Mouse (Mus musculus) heart, embryonic 12.5 days (tissue): ENCODE data around the gene Nup214. TPM values are rescaled to one million over a fixed set of nuclear protein-coding genes. Genes with fewer than 3 reads are reported as not detected.

Source experiments
- ATAC-seq: fragments of 200-750 bp; cut with Nextera tagmentation; 2 replicates; pipeline ENCODE4 v1.8.0; 2017; ENCODE audit warnings: moderate TSS enrichment, moderate library complexity; ENCODE audit not compliant: insufficient number of reproducible peaks, low FRiP score
- H3K27ac ChIP-seq: fragments of 300-500 bp; sonication (generic); 2 replicates; pipeline ENCODE4 v1.5.1; 2016; ENCODE audit warnings: mild to moderate bottlenecking, moderate library complexity; ENCODE audit not compliant: poor library complexity, severe bottlenecking
- H3K27me3 ChIP-seq: fragments of 300-500 bp; sonication (generic); replicated peaks from 2 replicates; pipeline ENCODE4 v1.6.1; 2016; ENCODE audit warnings: mild to moderate bottlenecking, moderate library complexity
- H3K36me3 ChIP-seq: fragments of 300-500 bp; sonication (generic); 2 replicates; pipeline ENCODE4 v1.6.1; 2016; ENCODE audit warnings: mild to moderate bottlenecking, moderate library complexity
- H3K4me1 ChIP-seq: fragments of 300-500 bp; sonication (generic); replicated peaks from 2 replicates; pipeline ENCODE4 v1.6.1; 2016; ENCODE audit warnings: mild to moderate bottlenecking
- H3K4me2 ChIP-seq: fragments of 300-500 bp; sonication (generic); 2 replicates; pipeline ENCODE4 v1.6.1; 2016; ENCODE audit warnings: mild to moderate bottlenecking, moderate library complexity
- H3K4me3 ChIP-seq: fragments of 300-500 bp; sonication (generic); 2 replicates; pipeline ENCODE4 v1.5.1; 2016; ENCODE audit warnings: mild to moderate bottlenecking
- H3K9ac ChIP-seq: fragments of 300-500 bp; sonication (generic); 2 replicates; pipeline ENCODE4 v1.6.1; 2016; ENCODE audit warnings: mild to moderate bottlenecking, moderate library complexity
- H3K9me3 ChIP-seq: fragments of 300-500 bp; sonication (generic); replicated peaks from 2 replicates; pipeline ENCODE4 v1.6.1; 2016; ENCODE audit warnings: mild to moderate bottlenecking, moderate library complexity
- WGBS: fragments of 180-500 bp; shearing (Covaris S2); methylation state at CpG from one replicate; pipeline ENCODE4 v1.1.7; 2016; 5-methylcytosine and 5-hydroxymethylcytosine counted together
- polyA plus RNA-seq: library from polyadenylated mRNA; unstranded; fragments of >200 nt; fragmentation: Nextera tagmentation; extraction: Ambion mirVana; gene quantifications from 2 replicates; pipeline ENCODE4 v1.2.1, GENCODE M21; 2016

The Nup214 gene
- polyA plus RNA-seq, 1 experiment from 2014 or later, result 59.8 TPM

GRCm38 (mm10) chr2:32082229-32082628 is 108.0 kb downstream of the Nup214 start:
- Histone ChIP-seq H3K4me1 (peaks cover 43% of the 10 kb centered on the region), H3K27me3 (no peaks in the 10 kb centered on the region)
- ATAC-seq, result no peak

GRCm38 (mm10) chr2:32083159-32084011 is 109.1 kb downstream of the Nup214 start:
- H3K27ac ChIP-seq, result peak overlapping the region; percentile 88

More at GRCm38 (mm10) chr2:32082229-32082628, 108.0 kb downstream of the Nup214 start:
- Histone ChIP-seq H3K9ac (peak overlapping the region; percentile 93), H3K27ac (peak overlapping the region; percentile 88), H3K9me3 (no peaks in the 10 kb centered on the region), H3K4me3 (peak overlapping the region; percentile 70), H3K4me2 (peak overlapping the region; percentile 100), H3K36me3 (peaks cover 3% of the 10 kb centered on the region; the same call in 1 of the 2 replicates)
- WGBS, result 29% methylated on average over 2 of the region's 2 CpGs

GRCm38 (mm10) chr2:32084111-32084871 is 110.1 kb downstream of the Nup214 start, which contains the start of gene Fam78a:
Fam78a (minus strand) TSS chr2:32084857.
- Histone ChIP-seq H3K27ac (peak within 1 kb of the TSS; percentile 88), H3K36me3 (no peaks in the 10 kb centered on the region), H3K4me3 (peak within 1 kb of the TSS; percentile 70), H3K27me3 (no peaks in the 10 kb centered on the region; the same call in 1 of the 2 replicates), H3K4me1 (peaks cover 44% of the 10 kb centered on the region), H3K9me3 (no peaks in the 10 kb centered on the region), H3K4me2 (peak within 1 kb of the TSS; percentile 100), H3K9ac (peak within 1 kb of the TSS; percentile 93)
- under 1% methylated on average over 60 of the region's 68 CpGs for WGBS
- ATAC-seq, result peak; percentile 69

More at GRCm38 (mm10) chr2:32083159-32084011, 109.1 kb downstream of the Nup214 start:
- Histone ChIP-seq H3K27me3 (no peaks in the 10 kb centered on the region; the same call in 1 of the 2 replicates), H3K4me3 (peak overlapping the region; percentile 70), H3K4me1 (peaks cover 45% of the 10 kb centered on the region), H3K9ac (peak overlapping the region; percentile 93), H3K9me3 (no peaks in the 10 kb centered on the region), H3K36me3 (peaks cover 3% of the 10 kb centered on the region; the same call in 1 of the 2 replicates), H3K4me2 (peak overlapping the region; percentile 100)
- peak; percentile 71 for ATAC-seq
- under 1% methylated on average over 91 of the region's 91 CpGs for WGBS

GRCm38 (mm10) chr2:32084872-32085199 is 110.6 kb downstream of the Nup214 start:
- 23% methylated on average over 2 of the region's 2 CpGs for WGBS
- H3K27me3 ChIP-seq, result no peaks in the 10 kb centered on the region; the same call in 1 of the 2 replicates

GRCm38 (mm10) chr2:32085231-32085630 is 111.0 kb downstream of the Nup214 start:
- H3K4me3 ChIP-seq, result no peak overlapping the region
- WGBS, result 69% methylated on average over 2 of the region's 2 CpGs
- peak; percentile 15; the same call in 1 of the 2 replicates for ATAC-seq
- H3K27me3 ChIP-seq, result no peaks in the 10 kb centered on the region; the same call in 1 of the 2 replicates
- H3K27ac ChIP-seq, result 0 out of 2 replicates have a peak overlapping the region, but pooled peaks have one; percentile 6
- H3K36me3 ChIP-seq, result no peaks in the 10 kb centered on the region
- peak overlapping the region; percentile 100; the same call in 1 of the 2 replicates for H3K4me2 ChIP-seq
- peaks cover 35% of the 10 kb centered on the region for H3K4me1 ChIP-seq
- H3K9ac ChIP-seq, result no peak overlapping the region
- no peaks in the 10 kb centered on the region for H3K9me3 ChIP-seq

More at GRCm38 (mm10) chr2:32084872-32085199, 110.6 kb downstream of the Nup214 start:
- Histone ChIP-seq H3K4me3 (peak overlapping the region; percentile 70), H3K9me3 (no peaks in the 10 kb centered on the region), H3K4me2 (peak overlapping the region; percentile 100), H3K9ac (peak overlapping the region; percentile 93; the same call in 1 of the 2 replicates), H3K36me3 (no peaks in the 10 kb centered on the region), H3K4me1 (peaks cover 39% of the 10 kb centered on the region), H3K27ac (0 out of 2 replicates have a peak overlapping the region, but pooled peaks have one; percentile 6)
- ATAC-seq, result no peak

- peaks cover 34% of the 10 kb centered on the region for H3K4me1 ChIP-seq
Measured at GRCm38 (mm10) chr2:32087606-32088005, 113.4 kb downstream of the Nup214 start.

GRCm38 (mm10) chr2:32088372-32088981 is 114.2 kb downstream of the Nup214 start:
- no peak for ATAC-seq
- H3K27me3 ChIP-seq, result no peaks in the 10 kb centered on the region; the same call in 1 of the 2 replicates
- H3K9me3 ChIP-seq, result no peaks in the 10 kb centered on the region
- no peaks in the 10 kb centered on the region for H3K36me3 ChIP-seq
- H3K4me2 ChIP-seq, result peak overlapping the region; percentile 70
- H3K27ac ChIP-seq, result peak overlapping the region; percentile 67
- peak overlapping the region; percentile 49 for H3K9ac ChIP-seq
- peak overlapping the region; percentile 33 for H3K4me3 ChIP-seq
- H3K4me1 ChIP-seq, result peaks cover 34% of the 10 kb centered on the region
- 5% methylated on average over 35 of the region's 35 CpGs for WGBS

More at GRCm38 (mm10) chr2:32087606-32088005, 113.4 kb downstream of the Nup214 start:
- WGBS, result 53% methylated on average over 4 of the region's 4 CpGs
- ATAC-seq, result no peak
- Histone ChIP-seq H3K9me3 (no peaks in the 10 kb centered on the region), H3K4me3 (no peak overlapping the region), H3K36me3 (no peaks in the 10 kb centered on the region), H3K4me2 (no peak overlapping the region), H3K9ac (no peak overlapping the region), H3K27me3 (no peaks in the 10 kb centered on the region; the same call in 1 of the 2 replicates), H3K27ac (0 out of 2 replicates have a peak overlapping the region, but pooled peaks have one; percentile 19)

GRCm38 (mm10) chr2:32089606-32090005 is 115.4 kb downstream of the Nup214 start:
- H3K36me3 ChIP-seq, result no peaks in the 10 kb centered on the region
- H3K27ac ChIP-seq, result peak overlapping the region; percentile 67; the same call in 1 of the 2 replicates
- no peak overlapping the region for H3K4me2 ChIP-seq
- H3K4me1 ChIP-seq, result peaks cover 34% of the 10 kb centered on the region
- 64% methylated on average over 3 of the region's 3 CpGs for WGBS
- H3K9ac ChIP-seq, result no peak overlapping the region
- H3K9me3 ChIP-seq, result no peaks in the 10 kb centered on the region
- ATAC-seq, result no peak
- no peak overlapping the region for H3K4me3 ChIP-seq
- H3K27me3 ChIP-seq, result no peaks in the 10 kb centered on the region; the same call in 1 of the 2 replicates

GRCm38 (mm10) chr2:32090145-32090544 is 115.9 kb downstream of the Nup214 start:
- no peaks in the 10 kb centered on the region for H3K36me3 ChIP-seq
- H3K4me3 ChIP-seq, result no peak overlapping the region
- H3K27me3 ChIP-seq, result no peaks in the 10 kb centered on the region; the same call in 1 of the 2 replicates
- no peak for ATAC-seq
- peaks cover 30% of the 10 kb centered on the region for H3K4me1 ChIP-seq
- no peak overlapping the region for H3K9ac ChIP-seq
- WGBS, result 81% methylated on average over 2 of the region's 2 CpGs
- H3K9me3 ChIP-seq, result no peaks in the 10 kb centered on the region
- H3K27ac ChIP-seq, result no peak overlapping the region
- no peak overlapping the region for H3K4me2 ChIP-seq

- Histone ChIP-seq H3K27ac (no peak overlapping the region), H3K36me3 (no peaks in the 10 kb centered on the region), H3K4me2 (no peak overlapping the region), H3K4me3 (no peak overlapping the region), H3K4me1 (peaks cover 40% of the 10 kb centered on the region), H3K9ac (no peak overlapping the region), H3K9me3 (no peaks in the 10 kb centered on the region), H3K27me3 (no peaks in the 10 kb centered on the region; the same call in 1 of the 2 replicates)
- no peak for ATAC-seq
- 56% methylated on average over 3 of the region's 3 CpGs for whole genome bisulfite sequencing
Measured at GRCm38 (mm10) chr2:32091956-32092355, 117.7 kb downstream of the Nup214 start.
